Mouse (Mus musculus): ENCODE results near the gene Naa60. TPM values are rescaled to one million over a fixed set of nuclear protein-coding genes. Genes with fewer than 3 reads are reported as not detected.

Naa60 gene
- polyA plus RNA-seq, 1 experiment from 2014 or later: 39.0 TPM

- no peak overlapping the region for H3K4me3 ChIP-seq (ENCODE audit: control insufficient read depth in 1 of 2, insufficient read depth in 1 of 2, low read depth in 1 of 2, low read length in 2 of 2)
- no peak overlapping the region for H3K27ac ChIP-seq (replicated peaks in 1 of 2; ENCODE audit: control insufficient read depth in 1 of 2, insufficient read depth in 1 of 2, low read depth in 2 of 2, low read length in 2 of 2)
- H3K9ac ChIP-seq (ENCODE audit: low read length): no peak overlapping the region
- H3K27me3 ChIP-seq (ENCODE audit: control insufficient read depth, insufficient read depth, low read length): no peaks in the 10 kb centered on the region
- no peaks in the 10 kb centered on the region for H3K4me1 ChIP-seq (ENCODE audit: control insufficient read depth in 2 of 2, insufficient read depth in 2 of 2, low read length in 2 of 2)
- no peak for ATAC-seq (ENCODE audit: insufficient number of reproducible peaks, insufficient read depth, low FRiP score, low read depth)
- 69% methylated on average over 1 of the region's 1 CpGs for WGBS
- no peaks in the 10 kb centered on the region for H3K9me3 ChIP-seq (ENCODE audit: control insufficient read depth, low read length)
- H3K4me2 ChIP-seq (ENCODE audit: low read length): no peak overlapping the region
- peaks cover 5% of the 10 kb centered on the region for H3K36me3 ChIP-seq (ENCODE audit: control insufficient read depth, insufficient read depth, low read length)
Observed at GRCm38 (mm10) chr16:3855776-3856175, 16.4 kb upstream of the Naa60 start.

- no peak overlapping the region for H3K4me3 ChIP-seq (ENCODE audit: control insufficient read depth in 1 of 2, insufficient read depth in 1 of 2, low read depth in 1 of 2, low read length in 2 of 2)
- no peak for ATAC-seq (ENCODE audit: insufficient number of reproducible peaks, insufficient read depth, low FRiP score, low read depth)
- no peaks in the 10 kb centered on the region for H3K27me3 ChIP-seq (ENCODE audit: control insufficient read depth, insufficient read depth, low read length)
- H3K4me1 ChIP-seq (ENCODE audit: control insufficient read depth in 2 of 2, insufficient read depth in 2 of 2, low read length in 2 of 2): no peaks in the 10 kb centered on the region
- H3K9me3 ChIP-seq (ENCODE audit: control insufficient read depth, low read length): no peaks in the 10 kb centered on the region
- no peak overlapping the region for H3K9ac ChIP-seq (ENCODE audit: low read length)
- WGBS: 91% methylated on average over 4 of the region's 4 CpGs
- H3K27ac ChIP-seq (replicated peaks in 1 of 2; ENCODE audit: control insufficient read depth in 1 of 2, insufficient read depth in 1 of 2, low read depth in 2 of 2, low read length in 2 of 2): no peak overlapping the region
- H3K4me2 ChIP-seq (ENCODE audit: low read length): no peak overlapping the region
- H3K36me3 ChIP-seq (ENCODE audit: control insufficient read depth, insufficient read depth, low read length): peaks cover 30% of the 10 kb centered on the region
Observed at GRCm38 (mm10) chr16:3859254-3859653, 12.9 kb upstream of the Naa60 start.

- peak overlapping the region; percentile 63 to 85 for H3K4me3 ChIP-seq (ENCODE audit: control insufficient read depth in 1 of 2, insufficient read depth in 1 of 2, low read depth in 1 of 2, low read length in 2 of 2)
- peaks cover 3 to 10% of the 10 kb centered on the region in 2 experiments; a peak in 3 of 4 replicates for H3K4me1 ChIP-seq (ENCODE audit: control insufficient read depth in 2 of 2, insufficient read depth in 2 of 2, low read length in 2 of 2)
- H3K27me3 ChIP-seq (ENCODE audit: control insufficient read depth, insufficient read depth, low read length): no peaks in the 10 kb centered on the region
- peak overlapping the region; percentile 81 for H3K9ac ChIP-seq (ENCODE audit: low read length)
- WGBS: 2% methylated on average over 16 of the region's 16 CpGs
- peaks cover 28% of the 10 kb centered on the region for H3K36me3 ChIP-seq (ENCODE audit: control insufficient read depth, insufficient read depth, low read length)
- ATAC-seq (ENCODE audit: insufficient number of reproducible peaks, insufficient read depth, low FRiP score, low read depth): no peak
- H3K9me3 ChIP-seq (ENCODE audit: control insufficient read depth, low read length): no peaks in the 10 kb centered on the region
- H3K4me2 ChIP-seq (ENCODE audit: low read length): peak overlapping the region; percentile 93
- H3K27ac ChIP-seq (replicated peaks in 1 of 2; ENCODE audit: control insufficient read depth in 1 of 2, insufficient read depth in 1 of 2, low read depth in 2 of 2, low read length in 2 of 2): peak overlapping the region; percentile 55 to 58
Observed at GRCm38 (mm10) chr16:3871815-3872214, 360 bp upstream of the Naa60 start.

- WGBS: 89% methylated on average over 4 of the region's 4 CpGs
Observed at GRCm38 (mm10) chr16:3876346-3876745, 4.2 kb downstream of the Naa60 start.

GRCm38 (mm10) chr16:3884201-3885064 is 12.3 kb downstream of the Naa60 start, which contains the start of the genes Zfp597 and Gm20695:
TSS of gene Zfp597 (minus strand) at chr16:3884561.
TSS of gene Gm20695 (plus strand) at chr16:3884648.
- peaks cover 18% of the 10 kb centered on the region; the same call in 1 of the 2 replicates for H3K36me3 ChIP-seq (ENCODE audit: control insufficient read depth, insufficient read depth, low read length)
- H3K4me1 ChIP-seq (ENCODE audit: control insufficient read depth in 2 of 2, insufficient read depth in 2 of 2, low read length in 2 of 2): peaks cover 3 to 11% of the 10 kb centered on the region in 2 experiments; a peak in 3 of 4 replicates
- peak within 1 kb of the TSS; percentile 92 for H3K9ac ChIP-seq (ENCODE audit: low read length)

More at GRCm38 (mm10) chr16:3876346-3876745, 4.2 kb downstream of the Naa60 start:
- no peak for ATAC-seq (ENCODE audit: insufficient number of reproducible peaks, insufficient read depth, low FRiP score, low read depth)
- no peaks in the 10 kb centered on the region for H3K27me3 ChIP-seq (ENCODE audit: control insufficient read depth, insufficient read depth, low read length)
- no peak overlapping the region for H3K4me3 ChIP-seq (ENCODE audit: control insufficient read depth in 1 of 2, insufficient read depth in 1 of 2, low read depth in 1 of 2, low read length in 2 of 2)
- peaks cover 32% of the 10 kb centered on the region for H3K36me3 ChIP-seq (ENCODE audit: control insufficient read depth, insufficient read depth, low read length)
- H3K9me3 ChIP-seq (ENCODE audit: control insufficient read depth, low read length): no peaks in the 10 kb centered on the region
- no peak overlapping the region for H3K27ac ChIP-seq (replicated peaks in 1 of 2; ENCODE audit: control insufficient read depth in 1 of 2, insufficient read depth in 1 of 2, low read depth in 2 of 2, low read length in 2 of 2)
- H3K9ac ChIP-seq (ENCODE audit: low read length): no peak overlapping the region
- peaks cover 3 to 10% of the 10 kb centered on the region in 2 experiments; a peak in 3 of 4 replicates for H3K4me1 ChIP-seq (ENCODE audit: control insufficient read depth in 2 of 2, insufficient read depth in 2 of 2, low read length in 2 of 2)
- no peak overlapping the region for H3K4me2 ChIP-seq (ENCODE audit: low read length)

GRCm38 (mm10) chr16:3885065-3885670 is 13.0 kb downstream of the Naa60 start:
- no peak for ATAC-seq (ENCODE audit: insufficient number of reproducible peaks, insufficient read depth, low FRiP score, low read depth)
- Histone ChIP-seq H3K9me3 (ENCODE audit: control insufficient read depth, low read length) (no peaks in the 10 kb centered on the region), H3K36me3 (ENCODE audit: control insufficient read depth, insufficient read depth, low read length) (peaks cover 15% of the 10 kb centered on the region; the same call in 1 of the 2 replicates), H3K27me3 (ENCODE audit: control insufficient read depth, insufficient read depth, low read length) (no peaks in the 10 kb centered on the region), H3K9ac (ENCODE audit: low read length) (peak overlapping the region; percentile 92), H3K4me3 (ENCODE audit: control insufficient read depth in 1 of 2, insufficient read depth in 1 of 2, low read depth in 1 of 2, low read length in 2 of 2) (peak overlapping the region; percentile 84 to 90), H3K4me1 (ENCODE audit: control insufficient read depth in 2 of 2, insufficient read depth in 2 of 2, low read length in 2 of 2) (peaks cover 3 to 11% of the 10 kb centered on the region in 2 experiments; a peak in 3 of 4 replicates), H3K27ac (replicated peaks in 1 of 2; ENCODE audit: control insufficient read depth in 1 of 2, insufficient read depth in 1 of 2, low read depth in 2 of 2, low read length in 2 of 2) (peak overlapping the region; percentile 66 to 93), H3K4me2 (ENCODE audit: low read length) (peak overlapping the region; percentile 78)
- 2% methylated on average over 10 of the region's 10 CpGs for WGBS

More at GRCm38 (mm10) chr16:3884201-3885064, 12.3 kb downstream of the Naa60 start, which contains the start of the genes Zfp597 and Gm20695:
- Histone ChIP-seq H3K27ac (replicated peaks in 1 of 2; ENCODE audit: control insufficient read depth in 1 of 2, insufficient read depth in 1 of 2, low read depth in 2 of 2, low read length in 2 of 2) (peak within 1 kb of the TSS; percentile 92 to 93), H3K4me3 (ENCODE audit: control insufficient read depth in 1 of 2, insufficient read depth in 1 of 2, low read depth in 1 of 2, low read length in 2 of 2) (peak within 1 kb of the TSS; percentile 84 to 90), H3K4me2 (ENCODE audit: low read length) (peak within 1 kb of the TSS; percentile 78), H3K27me3 (ENCODE audit: control insufficient read depth, insufficient read depth, low read length) (no peaks in the 10 kb centered on the region), H3K9me3 (ENCODE audit: control insufficient read depth, low read length) (no peaks in the 10 kb centered on the region)
- WGBS: under 1% methylated on average over 80 of the region's 88 CpGs
- peak; percentile 99 for ATAC-seq (ENCODE audit: insufficient number of reproducible peaks, insufficient read depth, low FRiP score, low read depth)

GRCm38 (mm10) chr16:3891621-3892295 is 19.6 kb downstream of the Naa60 start:
- WGBS: 93% methylated on average over 14 of the region's 14 CpGs
- Histone ChIP-seq H3K27me3 (ENCODE audit: control insufficient read depth, insufficient read depth, low read length) (no peaks in the 10 kb centered on the region), H3K9ac (ENCODE audit: low read length) (no peak overlapping the region), H3K36me3 (ENCODE audit: control insufficient read depth, insufficient read depth, low read length) (peaks cover 14% of the 10 kb centered on the region; the same call in 1 of the 2 replicates), H3K4me3 (ENCODE audit: control insufficient read depth in 1 of 2, insufficient read depth in 1 of 2, low read depth in 1 of 2, low read length in 2 of 2) (no peak overlapping the region), H3K4me1 (ENCODE audit: control insufficient read depth in 2 of 2, insufficient read depth in 2 of 2, low read length in 2 of 2) (peaks cover 10 to 11% of the 10 kb centered on the region in 2 experiments), H3K4me2 (ENCODE audit: low read length) (no peak overlapping the region), H3K9me3 (ENCODE audit: control insufficient read depth, low read length) (no peaks in the 10 kb centered on the region), H3K27ac (replicated peaks in 1 of 2; ENCODE audit: control insufficient read depth in 1 of 2, insufficient read depth in 1 of 2, low read depth in 2 of 2, low read length in 2 of 2) (no peak overlapping the region)
- no peak for ATAC-seq (ENCODE audit: insufficient number of reproducible peaks, insufficient read depth, low FRiP score, low read depth)

All from heart, embryonic 14.5 days (tissue).